Mouse (Mus musculus) liver, embryonic 12.5 days (tissue): ENCODE measurements around the gene Batf. TPM values are rescaled to one million over a fixed set of nuclear protein-coding genes. Genes with fewer than 3 reads are reported as not detected.

Experiments
- ATAC-seq: fragments of 200-750 bp; cut with Nextera tagmentation; 2 replicates; pipeline ENCODE4 v1.8.0; 2017; ENCODE audit warnings: moderate number of reproducible peaks, mild to moderate bottlenecking, moderate library complexity
- H3K27ac ChIP-seq: fragments of 300-500 bp; sonication (generic); 2 replicates; pipeline ENCODE4 v1.5.1; 2016; ENCODE audit warnings: mild to moderate bottlenecking
- H3K27me3 ChIP-seq: fragments of 300-500 bp; sonication (generic); replicated peaks from 2 replicates; pipeline ENCODE4 v1.6.1; 2016; ENCODE audit warnings: mild to moderate bottlenecking, moderate library complexity
- H3K36me3 ChIP-seq: fragments of 300-500 bp; sonication (generic); 2 replicates; pipeline ENCODE4 v1.6.1; 2016; ENCODE audit warnings: mild to moderate bottlenecking, moderate library complexity
- H3K4me1 ChIP-seq: fragments of 300-500 bp; sonication (generic); 2 replicates; pipeline ENCODE4 v1.6.1; 2016
- H3K4me2 ChIP-seq: fragments of 300-500 bp; sonication (generic); 2 replicates; pipeline ENCODE4 v1.6.1; 2016; ENCODE audit warnings: mild to moderate bottlenecking, moderate library complexity
- H3K4me3 ChIP-seq: fragments of 300-500 bp; sonication (generic); 2 replicates; pipeline ENCODE4 v1.5.1; 2016; ENCODE audit warnings: mild to moderate bottlenecking, moderate library complexity
- H3K9ac ChIP-seq: fragments of 300-500 bp; sonication (generic); 2 replicates; pipeline ENCODE4 v1.6.1; 2016; ENCODE audit warnings: mild to moderate bottlenecking, moderate library complexity
- H3K9me3 ChIP-seq: fragments of 300-500 bp; sonication (generic); replicated peaks from 2 replicates; pipeline ENCODE4 v1.6.1; 2016; ENCODE audit warnings: mild to moderate bottlenecking, moderate library complexity
- WGBS: fragments of 180-500 bp; shearing (Covaris S2); methylation state at CpG from one replicate; pipeline ENCODE4 v1.1.7; 2016; ENCODE audit not compliant: insufficient replicate concordance; 5-methylcytosine and 5-hydroxymethylcytosine counted together
- polyA plus RNA-seq: library from polyadenylated mRNA; unstranded; fragments of >200 nt; fragmentation: Nextera tagmentation; extraction: Ambion mirVana; gene quantifications from 2 replicates; pipeline ENCODE4 v1.2.1, GENCODE M21; 2016

The Batf gene
- polyA plus RNA-seq, 1 experiment from 2014 or later: 5.2 TPM

DNA sequence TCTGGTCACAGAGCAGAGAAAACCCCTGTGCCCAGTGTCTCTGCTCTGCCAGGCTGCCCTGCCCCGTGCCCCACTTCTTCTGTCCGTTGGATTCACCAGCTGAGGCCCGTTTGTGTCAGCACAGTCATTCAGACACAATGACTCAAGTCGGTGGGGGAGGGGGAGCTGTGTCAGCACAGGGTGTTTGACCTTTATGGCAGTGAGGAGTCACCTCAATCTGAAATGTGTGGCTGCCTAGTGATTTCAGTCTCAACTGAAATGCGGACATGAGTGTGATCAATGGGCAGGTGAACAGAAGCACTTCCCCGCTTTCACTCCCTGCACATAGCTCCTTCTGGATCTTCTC, 43.4 kb downstream of the Batf start:
- 51% methylated on average over 6 of the region's 6 CpGs for WGBS
- Histone ChIP-seq H3K9ac (no peak overlapping the region), H3K4me1 (no peaks in the 10 kb centered on the region), H3K9me3 (no peaks in the 10 kb centered on the region), H3K4me3 (no peak overlapping the region), H3K4me2 (no peak overlapping the region), H3K36me3 (no peaks in the 10 kb centered on the region), H3K27me3 (no peaks in the 10 kb centered on the region; the same call in 1 of the 2 replicates), H3K27ac (no peak overlapping the region)
- ATAC-seq: no peak

DNA sequence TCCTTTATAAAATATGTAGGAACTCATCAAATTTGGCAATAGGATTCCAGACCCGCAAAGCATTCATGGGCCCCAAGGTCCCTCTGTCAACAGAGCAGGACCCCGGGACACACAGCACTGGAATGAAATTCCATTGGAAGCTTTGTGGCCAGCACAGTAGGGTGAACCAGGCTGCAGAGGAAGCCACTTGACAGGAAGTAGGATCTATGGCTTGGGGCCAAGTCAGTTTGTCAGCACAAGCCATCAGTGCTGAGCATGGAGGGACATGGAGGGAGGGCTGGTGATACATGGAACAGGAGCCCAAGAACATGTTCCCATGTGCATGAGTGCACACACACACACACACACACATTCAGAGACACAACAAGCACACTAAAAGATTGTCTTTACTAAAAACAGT, 49.7 kb downstream of the Batf start:
- Histone ChIP-seq H3K36me3 (no peaks in the 10 kb centered on the region), H3K9me3 (no peaks in the 10 kb centered on the region), H3K9ac (no peak overlapping the region), H3K4me1 (no peaks in the 10 kb centered on the region), H3K27ac (no peak overlapping the region), H3K4me3 (no peak overlapping the region), H3K4me2 (no peak overlapping the region), H3K27me3 (no peaks in the 10 kb centered on the region)
- 56% methylated on average over 2 of the region's 2 CpGs for WGBS
- ATAC-seq: no peak

DNA sequence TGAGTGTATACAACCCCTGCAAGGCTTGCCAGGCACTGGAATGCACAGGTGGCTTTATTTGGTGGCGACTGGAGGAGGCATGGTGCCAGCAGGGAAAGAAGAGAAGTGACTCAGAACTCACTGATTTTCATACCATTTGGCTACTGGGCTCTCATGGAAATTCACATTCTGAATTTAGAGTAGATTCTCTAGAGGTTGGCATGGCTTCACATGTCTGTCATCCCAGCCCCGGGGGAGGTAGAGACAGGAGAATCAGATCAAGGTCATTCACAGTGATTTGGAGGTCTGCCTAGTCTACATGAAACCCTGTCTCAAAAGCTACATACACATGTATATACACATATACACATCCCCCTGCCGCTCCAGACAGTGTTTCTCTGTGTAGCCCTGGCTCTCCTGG, 50.5 kb downstream of the Batf start:
- Histone ChIP-seq H3K9ac (no peak overlapping the region), H3K27ac (no peak overlapping the region), H3K27me3 (no peaks in the 10 kb centered on the region), H3K4me1 (no peaks in the 10 kb centered on the region), H3K9me3 (no peaks in the 10 kb centered on the region), H3K4me2 (no peak overlapping the region), H3K36me3 (no peaks in the 10 kb centered on the region), H3K4me3 (no peak overlapping the region)
- WGBS: 72% methylated on average over 3 of the region's 3 CpGs
- no peak for ATAC-seq

DNA sequence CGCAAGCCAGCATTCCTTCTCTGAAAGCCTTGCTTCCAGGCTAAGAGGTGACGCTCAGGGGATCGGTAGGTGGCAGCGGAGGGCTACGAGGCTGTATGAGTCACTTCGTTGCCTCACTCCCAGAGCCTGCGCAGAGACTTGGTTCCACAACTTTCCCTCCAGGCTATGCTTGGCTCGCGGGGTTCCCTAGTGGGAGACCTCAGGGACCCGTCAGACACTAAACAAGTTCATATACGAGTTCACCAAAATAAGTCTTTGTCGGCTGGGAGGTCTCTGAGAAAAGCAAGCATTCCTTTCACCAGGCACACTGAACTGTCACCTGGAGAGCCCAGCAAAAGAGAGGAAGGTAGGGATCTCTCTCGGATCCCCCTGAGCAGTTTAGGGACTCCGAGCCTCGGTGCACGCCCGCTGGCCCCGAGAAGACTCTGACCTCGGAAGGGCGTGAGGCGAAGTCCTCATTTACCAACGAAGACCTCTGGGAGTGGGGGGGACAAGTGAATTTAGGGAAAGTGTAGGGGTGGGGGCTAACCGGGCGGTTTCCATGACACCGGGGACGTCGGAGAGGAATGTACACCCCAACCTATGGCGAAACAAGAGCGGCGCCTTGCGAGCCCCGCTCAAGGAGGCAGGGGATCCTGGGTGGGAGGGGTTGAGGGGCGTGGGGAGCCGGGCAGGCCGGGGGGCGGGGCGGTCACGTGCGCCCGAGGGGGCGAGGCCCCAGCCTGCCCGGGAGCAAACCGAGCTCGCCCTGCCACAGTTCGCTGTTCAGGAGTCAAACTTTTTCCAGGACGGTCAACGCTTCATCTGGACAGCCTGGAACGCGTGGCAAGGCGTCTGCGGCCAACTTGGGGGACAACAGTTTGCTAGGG, 59.6 kb downstream of the Batf start, which contains the start of gene Flvcr2:
Flvcr2 (plus strand) TSS at position 713 of the 869 bp plus-strand sequence.
- Histone ChIP-seq H3K4me2 (peak within 1 kb of the TSS; percentile 77), H3K27me3 (peaks cover 43% of the 10 kb centered on the region), H3K4me1 (peaks cover 11% of the 10 kb centered on the region), H3K36me3 (no peaks in the 10 kb centered on the region), H3K9ac (peak within 1 kb of the TSS; percentile 48), H3K27ac (no peak within 1 kb of the TSS), H3K4me3 (peak within 1 kb of the TSS; percentile 49), H3K9me3 (no peaks in the 10 kb centered on the region)
- ATAC-seq: peak; percentile 66
- 1% methylated on average over 51 of the region's 51 CpGs for WGBS

DNA sequence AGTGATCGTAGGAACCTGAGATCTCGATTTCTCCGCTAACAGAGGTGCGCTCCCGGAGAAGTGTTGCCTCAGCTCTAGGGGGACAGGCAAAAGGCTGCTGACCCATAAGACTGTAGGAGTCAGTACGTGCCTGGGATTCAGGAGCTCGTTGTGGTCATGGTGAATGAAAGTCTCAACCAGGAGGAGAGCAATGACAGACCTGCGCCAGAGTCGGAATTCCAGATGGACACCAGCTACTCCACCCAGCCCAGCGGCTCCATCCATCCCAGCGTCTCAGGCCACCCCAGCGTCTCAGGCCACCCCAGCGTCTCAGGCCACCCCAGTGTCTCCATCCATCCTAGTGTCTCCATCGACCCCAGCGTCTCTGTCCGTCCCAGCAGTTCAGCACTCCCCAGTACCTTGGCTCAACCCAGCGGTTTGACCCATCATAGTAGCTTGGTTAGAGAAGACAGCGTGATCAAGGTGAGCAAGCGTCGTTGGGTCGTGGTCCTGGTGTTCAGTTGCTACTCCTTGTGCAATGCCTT, 60.3 kb downstream of the Batf start:
- peak overlapping the region; percentile 77 for H3K4me2 ChIP-seq
- no peak overlapping the region for H3K27ac ChIP-seq
- no peaks in the 10 kb centered on the region for H3K36me3 ChIP-seq
- H3K27me3 ChIP-seq: peaks cover 43% of the 10 kb centered on the region
- H3K4me1 ChIP-seq: peaks cover 11% of the 10 kb centered on the region
- 14% methylated on average over 21 of the region's 21 CpGs for WGBS
- no peaks in the 10 kb centered on the region for H3K9me3 ChIP-seq
- H3K9ac ChIP-seq: peak overlapping the region; percentile 48; the same call in 1 of the 2 replicates
- H3K4me3 ChIP-seq: peak overlapping the region; percentile 49
- peak; percentile 13; the same call in 1 of the 2 replicates for ATAC-seq

DNA sequence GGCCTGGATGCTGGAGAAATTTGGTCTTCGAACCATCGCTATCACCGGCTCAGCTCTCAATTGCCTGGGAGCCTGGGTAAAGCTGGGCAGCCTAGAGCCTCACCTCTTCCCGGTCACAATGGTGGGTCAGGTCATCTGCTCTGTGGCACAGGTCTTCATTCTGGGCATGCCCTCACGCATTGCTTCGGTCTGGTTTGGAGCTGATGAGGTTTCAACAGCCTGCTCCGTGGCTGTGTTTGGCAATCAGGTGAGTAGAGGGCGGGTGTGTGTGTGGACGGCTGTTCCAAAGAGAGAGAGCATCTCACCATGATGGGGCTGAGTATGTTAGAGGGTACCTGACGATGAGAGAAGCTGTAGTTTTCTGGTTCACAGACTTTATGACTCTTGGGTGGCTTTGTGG, 60.9 kb downstream of the Batf start:
- Histone ChIP-seq H3K27me3 (peaks cover 43% of the 10 kb centered on the region), H3K9ac (no peak overlapping the region), H3K27ac (no peak overlapping the region), H3K4me2 (peak overlapping the region; percentile 77), H3K4me3 (no peak overlapping the region; the same call in 1 of the 2 replicates), H3K36me3 (no peaks in the 10 kb centered on the region), H3K4me1 (peaks cover 11% of the 10 kb centered on the region), H3K9me3 (no peaks in the 10 kb centered on the region)
- no peak for ATAC-seq
- WGBS: 72% methylated on average over 10 of the region's 10 CpGs

DNA sequence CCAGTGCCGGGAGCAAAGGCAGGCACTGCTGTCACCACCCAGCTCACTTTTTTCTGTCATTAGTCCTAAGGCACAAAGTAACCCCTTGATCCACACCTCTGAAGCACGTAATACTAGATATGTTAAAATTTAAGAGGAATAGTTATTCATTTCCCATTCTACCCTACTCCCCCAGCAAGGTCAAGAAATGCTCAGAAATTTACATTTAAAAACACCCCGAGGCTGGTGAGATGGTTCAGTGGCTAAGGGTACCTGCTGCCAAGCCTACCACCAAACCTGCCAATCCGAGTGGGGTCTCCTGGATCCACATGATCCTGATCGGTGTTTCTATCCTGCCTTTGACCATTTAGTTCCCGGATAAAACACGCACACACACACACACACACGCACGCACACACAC, 63.4 kb downstream of the Batf start:
- H3K9ac ChIP-seq: no peak overlapping the region
- H3K4me2 ChIP-seq: no peak overlapping the region
- H3K27ac ChIP-seq: no peak overlapping the region
- H3K27me3 ChIP-seq: peaks cover 33% of the 10 kb centered on the region
- peaks cover 11% of the 10 kb centered on the region for H3K4me1 ChIP-seq
- ATAC-seq: no peak
- 81% methylated on average over 9 of the region's 9 CpGs for WGBS
- no peaks in the 10 kb centered on the region for H3K36me3 ChIP-seq
- no peak overlapping the region for H3K4me3 ChIP-seq
- H3K9me3 ChIP-seq: no peaks in the 10 kb centered on the region

DNA sequence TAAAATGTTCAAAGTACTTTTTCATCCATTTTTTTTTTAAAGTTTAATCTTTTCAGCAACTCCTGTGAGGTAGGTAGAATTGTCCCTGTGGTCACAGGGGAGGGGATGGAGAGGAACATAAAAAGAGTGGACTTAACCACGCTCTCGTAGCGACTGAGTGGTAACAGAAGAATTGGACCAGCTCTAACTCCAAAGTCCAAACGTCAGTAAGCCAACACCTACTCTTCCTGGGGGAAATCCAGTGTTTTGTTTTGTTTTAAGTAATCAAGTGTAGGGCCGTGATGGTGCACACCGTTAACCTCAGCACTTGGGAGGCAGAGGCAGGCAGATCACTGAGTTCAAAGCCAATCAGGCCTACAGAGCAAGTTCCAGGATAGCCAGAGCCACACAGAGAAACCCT, 65.6 kb downstream of the Batf start:
- H3K9me3 ChIP-seq: no peaks in the 10 kb centered on the region
- H3K27ac ChIP-seq: no peak overlapping the region
- H3K36me3 ChIP-seq: no peaks in the 10 kb centered on the region
- no peak overlapping the region for H3K9ac ChIP-seq
- no peaks in the 10 kb centered on the region for H3K4me1 ChIP-seq
- no peak overlapping the region for H3K4me3 ChIP-seq
- no peak for ATAC-seq
- WGBS: 60% methylated on average over 6 of the region's 6 CpGs
- peaks cover 12% of the 10 kb centered on the region for H3K27me3 ChIP-seq
- H3K4me2 ChIP-seq: no peak overlapping the region

DNA sequence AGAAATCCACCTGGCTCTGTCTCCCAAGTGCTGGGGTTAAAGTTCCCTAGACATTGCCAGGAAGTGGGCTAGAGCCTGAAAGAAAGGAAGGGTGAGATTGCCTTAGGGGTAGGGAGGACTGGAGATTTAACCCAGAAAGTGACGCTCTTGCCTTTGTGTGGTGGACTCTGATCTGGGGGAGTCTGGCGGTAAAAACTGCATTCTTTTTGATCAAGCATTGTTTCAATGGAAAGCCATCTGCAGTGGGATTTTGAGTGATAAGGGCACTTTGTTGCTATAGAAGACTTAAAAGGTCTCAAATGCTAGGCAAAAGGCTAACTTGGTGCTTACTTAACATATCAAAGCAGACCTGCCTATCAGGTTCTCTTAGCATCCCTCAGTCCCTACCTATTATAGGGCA, 66.8 kb downstream of the Batf start:
- WGBS: 32% methylated on average over 2 of the region's 2 CpGs
- no peak for ATAC-seq
- Histone ChIP-seq H3K4me3 (no peak overlapping the region), H3K4me2 (no peak overlapping the region), H3K9me3 (no peaks in the 10 kb centered on the region), H3K9ac (no peak overlapping the region), H3K4me1 (no peaks in the 10 kb centered on the region), H3K27ac (no peak overlapping the region), H3K27me3 (peaks cover 1% of the 10 kb centered on the region; the same call in 1 of the 2 replicates), H3K36me3 (no peaks in the 10 kb centered on the region)

DNA sequence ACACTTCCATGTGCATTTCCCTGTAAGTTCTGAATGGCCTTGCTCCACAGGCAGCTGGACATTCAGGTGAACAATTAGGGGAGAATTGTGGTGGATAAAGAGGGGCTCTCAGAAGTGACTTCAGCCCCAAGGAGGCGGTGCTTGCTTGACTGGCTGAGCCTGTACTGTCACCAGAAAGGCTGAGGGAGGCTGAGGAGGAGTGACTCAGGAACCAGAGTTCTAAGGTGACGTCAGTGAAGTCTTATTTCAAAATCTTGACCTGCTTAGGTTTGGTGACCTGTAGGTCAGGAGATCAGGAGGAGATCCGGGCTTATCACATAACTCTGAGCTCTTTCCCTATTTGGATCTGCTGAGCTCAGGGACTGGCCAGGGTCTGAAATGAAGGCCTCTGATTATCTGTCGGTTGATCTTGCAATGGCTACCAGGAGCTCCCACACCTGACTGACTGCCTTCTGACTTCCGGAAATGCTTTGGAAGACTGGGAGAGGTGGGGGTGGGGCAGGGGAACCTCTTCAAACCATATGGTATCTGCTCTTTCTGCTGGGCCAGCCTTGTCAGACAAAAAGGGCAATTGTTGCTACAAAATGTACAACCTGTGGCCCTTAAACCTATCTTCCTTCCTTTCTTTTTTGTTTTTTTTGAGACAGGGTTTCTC, 68.3 kb downstream of the Batf start:
- H3K4me1 ChIP-seq: no peaks in the 10 kb centered on the region
- H3K9ac ChIP-seq: no peak overlapping the region
- no peaks in the 10 kb centered on the region for H3K27me3 ChIP-seq
- no peak overlapping the region for H3K27ac ChIP-seq
- no peak for ATAC-seq
- no peak overlapping the region for H3K4me3 ChIP-seq
- H3K4me2 ChIP-seq: no peak overlapping the region
- no peaks in the 10 kb centered on the region for H3K9me3 ChIP-seq
- H3K36me3 ChIP-seq: no peaks in the 10 kb centered on the region
- WGBS: 43% methylated on average over 5 of the region's 5 CpGs

DNA sequence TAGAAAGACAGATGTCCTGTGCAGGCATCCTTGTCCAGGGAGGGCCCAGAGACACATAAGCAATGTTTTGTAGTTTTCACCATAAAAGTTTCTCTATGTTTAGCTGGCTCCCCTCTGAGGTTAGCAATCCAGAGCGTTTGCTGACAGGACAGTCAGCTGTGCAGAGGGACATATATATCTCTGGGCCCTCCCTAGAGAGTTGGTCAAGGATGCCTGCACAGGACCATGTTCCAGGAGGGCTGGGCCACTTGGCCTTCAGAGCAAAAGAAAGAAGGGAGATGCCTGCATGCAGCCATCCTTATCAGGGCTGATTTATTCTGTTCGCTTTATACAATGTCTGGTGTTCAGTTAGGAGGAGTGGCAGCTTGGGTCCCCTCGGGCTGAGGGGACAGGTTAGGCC, 70.0 kb downstream of the Batf start:
- H3K27me3 ChIP-seq: no peaks in the 10 kb centered on the region
- no peak overlapping the region for H3K9ac ChIP-seq
- no peak for ATAC-seq
- 54% methylated on average over 3 of the region's 3 CpGs for WGBS
- H3K9me3 ChIP-seq: no peaks in the 10 kb centered on the region
- no peaks in the 10 kb centered on the region for H3K4me1 ChIP-seq
- no peaks in the 10 kb centered on the region for H3K36me3 ChIP-seq
- no peak overlapping the region for H3K27ac ChIP-seq
- H3K4me3 ChIP-seq: no peak overlapping the region
- no peak overlapping the region for H3K4me2 ChIP-seq

DNA sequence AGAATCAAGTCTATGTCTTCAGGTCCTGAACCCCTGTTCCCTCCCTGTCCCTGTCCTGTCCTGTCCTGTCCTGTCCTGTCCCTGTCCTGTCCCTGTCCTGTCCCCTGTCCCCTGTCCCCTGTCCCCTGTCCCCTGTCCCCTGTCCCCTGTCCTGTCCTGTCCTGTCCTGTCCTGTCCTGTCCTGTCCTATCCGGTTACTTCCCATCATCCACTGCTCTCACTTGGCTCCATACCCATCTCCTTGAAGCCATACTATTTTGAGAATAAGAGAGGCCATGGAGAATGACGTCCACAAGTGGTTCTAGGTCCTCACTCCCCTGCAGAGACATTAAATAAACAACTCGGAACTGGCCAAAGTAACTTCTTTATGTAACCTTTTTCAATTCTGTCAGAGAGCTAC, 70.6 kb downstream of the Batf start:
- Histone ChIP-seq H3K4me3 (no peak overlapping the region), H3K27me3 (no peaks in the 10 kb centered on the region), H3K9me3 (no peaks in the 10 kb centered on the region), H3K4me2 (no peak overlapping the region), H3K36me3 (no peaks in the 10 kb centered on the region), H3K27ac (no peak overlapping the region), H3K4me1 (no peaks in the 10 kb centered on the region), H3K9ac (no peak overlapping the region)
- 56% methylated on average over 3 of the region's 3 CpGs for WGBS
- ATAC-seq: no peak
